Mouse (Mus musculus): ENCODE data around the gene Tbc1d10c.
A peak's percentile ranks its signal among the peaks of the same experiment; 100 is the strongest.

Tbc1d10c gene

DNA sequence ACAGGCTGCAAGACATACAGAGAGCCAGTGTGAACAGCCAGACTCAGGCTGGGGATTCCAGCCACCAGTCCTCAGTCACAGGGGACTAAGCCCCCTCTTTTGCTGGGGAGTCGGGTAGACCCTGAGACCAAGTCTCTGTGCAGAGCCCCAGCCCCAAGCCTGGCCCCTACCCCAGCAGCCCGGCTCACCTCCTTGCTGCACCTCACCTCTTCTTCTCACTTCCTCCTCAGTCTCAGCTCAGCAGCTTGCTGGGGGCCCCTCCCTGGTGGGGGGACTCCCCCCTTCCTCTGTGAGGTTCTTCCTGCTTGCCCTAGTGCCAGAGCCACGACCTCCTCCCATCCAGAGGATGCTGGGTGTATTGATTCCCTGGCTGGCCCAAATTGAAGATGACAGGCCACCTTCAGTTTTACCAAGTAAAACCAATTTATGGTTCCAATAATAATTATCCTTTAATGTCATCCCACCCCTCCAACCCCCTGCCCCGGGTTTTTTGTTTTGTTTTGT is at the start of gene Tbc1d10c:
Gene Tbc1d10c, minus strand, starts transcription at position 454 of the 504 bp plus-strand sequence.
- DNase-seq (ENCODE audit: low spot score) = no peak

DNA sequence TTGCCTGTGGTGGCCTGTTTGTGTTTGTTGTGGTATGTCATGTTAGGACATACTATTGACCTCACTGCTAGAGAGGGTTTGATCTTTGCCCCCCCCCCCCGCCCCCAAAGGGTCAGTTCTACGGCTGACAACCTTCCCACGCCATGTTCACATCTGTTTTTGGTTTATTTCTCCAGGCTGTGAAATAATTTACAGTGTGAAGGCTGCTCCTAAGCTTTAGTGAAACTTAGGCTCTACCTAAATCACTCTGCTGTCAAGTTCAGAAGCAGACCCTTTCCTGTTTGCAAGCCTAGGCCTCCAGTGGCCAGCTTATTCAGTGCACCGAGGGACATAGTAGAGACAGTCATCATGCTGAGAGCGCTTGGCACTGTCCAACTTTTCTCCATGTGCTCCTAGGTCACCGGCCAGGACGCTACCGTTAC is 49.2 kb upstream of the Tbc1d10c start:
- DNase-seq (ENCODE audit: low spot score) = no peak

GRCm38 (mm10) chr19:4234548-4234947 is 43.5 kb upstream of the Tbc1d10c start:
- DNase-seq (ENCODE audit: low spot score) = no peak

DNA sequence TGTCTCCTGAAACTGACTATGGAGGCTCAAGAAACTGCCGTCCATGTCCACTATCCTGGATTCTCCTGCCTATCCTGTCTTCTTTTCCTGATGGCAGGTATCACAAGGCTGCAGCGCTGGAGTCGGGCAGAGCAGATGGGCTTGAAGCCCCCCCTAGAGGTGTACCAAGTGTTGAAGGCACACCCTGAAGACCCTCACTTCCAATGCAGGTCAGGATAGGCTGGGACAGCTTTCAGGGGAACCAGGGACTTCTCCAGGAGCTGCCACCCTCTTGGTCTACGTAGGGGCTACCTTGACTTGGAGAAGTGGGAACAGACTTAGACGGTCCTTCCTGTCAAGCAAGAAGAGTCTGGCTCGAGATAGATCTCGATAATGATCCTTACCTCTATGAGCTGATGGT is 41.6 kb upstream of the Tbc1d10c start:
- DNase-seq (ENCODE audit: low spot score) = no peak

DNA sequence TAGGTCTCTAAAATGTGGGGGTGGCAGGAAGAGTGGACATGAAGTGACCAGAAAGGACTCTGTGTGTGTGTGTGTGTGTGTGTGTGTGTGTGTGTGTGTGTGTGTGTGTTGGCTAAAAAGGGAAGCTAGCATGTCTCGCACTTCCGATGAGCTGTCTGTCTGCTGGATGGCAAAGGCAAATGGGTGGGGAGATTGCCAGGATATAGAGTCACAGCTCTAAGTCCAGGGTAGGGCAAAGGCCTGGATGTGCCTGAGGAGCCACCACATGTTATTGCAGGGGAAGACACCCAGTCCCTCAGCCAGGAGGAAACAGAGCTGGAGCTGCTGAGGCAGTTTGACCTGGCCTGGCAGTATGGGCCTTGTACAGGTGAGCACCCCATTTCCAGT is 41.1 kb upstream of the Tbc1d10c start:
- peak; percentile 47 for DNase-seq (ENCODE audit: low spot score)

DNA sequence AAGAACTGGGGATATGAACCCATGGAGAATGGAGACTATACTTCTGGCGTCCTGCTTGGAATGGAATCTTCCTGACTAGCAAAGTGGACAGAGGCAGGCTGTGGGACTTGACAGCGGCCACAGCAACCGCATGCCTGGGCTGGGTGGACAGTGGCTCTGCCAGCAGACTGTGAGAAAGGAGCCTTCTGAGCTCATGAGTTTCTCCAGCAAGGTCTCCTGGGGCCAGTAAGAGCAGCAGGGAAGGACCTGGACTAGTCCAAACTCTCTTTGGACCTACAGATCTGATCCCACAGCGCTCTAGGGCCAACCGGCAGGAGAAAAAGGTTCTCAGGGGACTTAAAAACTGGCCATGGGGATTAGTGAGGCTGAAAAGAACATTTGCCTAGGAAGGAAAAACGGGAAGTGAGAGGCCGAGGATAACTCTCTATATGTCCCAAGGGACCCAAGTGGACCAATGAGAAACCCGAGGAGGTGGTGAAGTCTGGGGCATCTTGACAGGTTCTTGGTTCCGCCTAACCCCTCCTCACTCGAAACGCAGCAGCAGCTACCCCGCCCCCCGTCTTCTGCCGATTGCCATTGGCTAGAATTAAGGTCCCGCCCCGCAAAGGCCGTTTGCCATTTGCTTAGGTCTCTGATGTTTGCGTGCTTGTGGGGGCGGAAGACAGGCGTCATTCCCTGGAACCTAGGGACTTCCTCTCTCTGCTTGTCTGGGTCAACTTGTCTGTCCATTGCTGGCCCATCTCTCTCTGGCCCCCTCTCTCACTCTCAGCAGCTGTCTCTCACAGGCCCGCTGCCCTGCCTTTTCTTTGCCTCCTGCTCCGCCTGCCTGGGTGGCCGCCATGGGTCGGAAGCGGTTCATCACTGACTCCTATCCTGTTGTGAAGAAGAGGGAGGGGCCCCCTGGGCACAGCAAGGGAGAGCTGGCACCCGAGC is 40.4 kb upstream of the Tbc1d10c start, which contains the start of gene Pold4:
Gene Pold4, plus strand, starts transcription at position 647 of the 933 bp plus-strand sequence.
- peak; percentile 90 for DNase-seq (ENCODE audit: low spot score)

GRCm38 (mm10) chr19:4230415-4230814 is 39.3 kb upstream of the Tbc1d10c start:
- DNase-seq (ENCODE audit: low spot score) = no peak

DNA sequence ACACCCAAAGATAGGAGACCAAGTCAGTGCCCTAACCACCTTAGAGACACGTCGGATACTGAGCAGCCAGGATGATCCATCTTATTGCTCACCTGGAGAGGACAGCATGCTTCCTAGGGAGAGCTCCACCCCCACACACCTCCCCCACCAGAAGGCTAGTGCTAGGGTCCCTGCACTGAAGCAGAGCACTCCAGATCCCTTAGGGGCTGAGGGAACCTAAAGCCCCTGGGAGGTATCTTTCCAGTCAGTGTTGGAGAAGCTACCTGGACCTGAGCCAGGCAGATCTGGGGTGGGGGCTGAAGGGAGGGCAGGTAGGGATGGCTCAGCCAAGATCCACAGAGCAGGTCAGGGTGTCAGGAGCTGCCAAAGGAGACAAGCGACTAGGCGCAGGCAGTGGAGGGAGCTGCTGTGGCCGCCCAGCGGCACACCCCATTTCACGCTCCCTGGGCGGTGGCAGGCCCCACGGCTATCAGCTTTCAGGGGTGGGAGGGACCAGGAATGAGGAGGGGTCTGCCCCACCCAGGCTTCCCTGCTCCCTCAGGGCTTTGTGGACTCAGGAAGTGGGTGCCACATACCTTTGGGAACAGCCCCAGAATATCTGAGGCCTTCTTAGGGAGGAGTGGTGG is 38.5 kb upstream of the Tbc1d10c start:
- no peak for DNase-seq (ENCODE audit: low spot score)

GRCm38 (mm10) chr19:4228891-4229290 is 37.8 kb upstream of the Tbc1d10c start:
- no peak for DNase-seq (ENCODE audit: low spot score)

DNA sequence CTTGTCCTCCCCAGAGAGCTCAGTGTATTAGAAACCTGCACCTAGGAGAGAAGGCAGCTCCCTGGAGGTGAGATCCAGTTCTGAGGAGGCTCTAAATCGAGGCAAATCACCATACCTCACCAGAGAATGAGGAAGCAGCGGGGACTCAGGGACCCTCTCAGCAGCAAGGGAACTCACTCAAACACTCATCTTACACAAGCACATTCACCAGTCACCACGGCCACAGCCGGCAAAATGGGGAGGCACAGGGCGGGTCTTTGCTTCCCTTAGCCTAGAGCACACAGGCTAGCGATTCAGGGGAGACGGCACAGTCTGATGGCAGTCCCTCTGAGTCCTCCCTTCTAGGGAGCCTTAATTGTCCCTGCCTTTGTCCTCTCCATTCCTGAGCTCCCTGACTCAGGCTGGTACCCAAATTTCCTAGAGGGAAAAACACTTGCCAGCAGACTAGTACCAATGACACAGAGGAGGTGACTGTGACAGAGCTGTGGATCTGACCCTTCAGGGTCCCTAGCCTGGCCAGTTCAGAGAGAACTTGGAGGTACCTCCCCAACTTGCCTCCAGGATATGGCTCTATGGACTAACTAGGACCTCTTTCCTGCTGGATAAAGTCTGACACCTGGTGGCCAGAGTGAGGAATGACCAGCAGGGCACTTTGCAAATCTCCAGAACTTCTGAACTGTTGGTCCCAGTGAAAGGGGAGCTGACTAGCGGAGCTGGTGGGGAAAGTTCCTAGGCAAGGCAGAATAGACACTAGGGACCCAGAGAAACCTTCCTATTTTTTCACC is 37.0 kb upstream of the Tbc1d10c start:
- peak; percentile 80 for DNase-seq (ENCODE audit: low spot score)

- no peak for DNase-seq (ENCODE audit: low spot score)
Observed at GRCm38 (mm10) chr19:4227446-4227845, 36.4 kb upstream of the Tbc1d10c start.

GRCm38 (mm10) chr19:4226779-4227178 is 35.7 kb upstream of the Tbc1d10c start:
- DNase-seq (ENCODE audit: low spot score) = no peak

- peak; percentile 61 for DNase-seq (ENCODE audit: low spot score)
Observed at GRCm38 (mm10) chr19:4222165-4222564, 31.1 kb upstream of the Tbc1d10c start.

DNA sequence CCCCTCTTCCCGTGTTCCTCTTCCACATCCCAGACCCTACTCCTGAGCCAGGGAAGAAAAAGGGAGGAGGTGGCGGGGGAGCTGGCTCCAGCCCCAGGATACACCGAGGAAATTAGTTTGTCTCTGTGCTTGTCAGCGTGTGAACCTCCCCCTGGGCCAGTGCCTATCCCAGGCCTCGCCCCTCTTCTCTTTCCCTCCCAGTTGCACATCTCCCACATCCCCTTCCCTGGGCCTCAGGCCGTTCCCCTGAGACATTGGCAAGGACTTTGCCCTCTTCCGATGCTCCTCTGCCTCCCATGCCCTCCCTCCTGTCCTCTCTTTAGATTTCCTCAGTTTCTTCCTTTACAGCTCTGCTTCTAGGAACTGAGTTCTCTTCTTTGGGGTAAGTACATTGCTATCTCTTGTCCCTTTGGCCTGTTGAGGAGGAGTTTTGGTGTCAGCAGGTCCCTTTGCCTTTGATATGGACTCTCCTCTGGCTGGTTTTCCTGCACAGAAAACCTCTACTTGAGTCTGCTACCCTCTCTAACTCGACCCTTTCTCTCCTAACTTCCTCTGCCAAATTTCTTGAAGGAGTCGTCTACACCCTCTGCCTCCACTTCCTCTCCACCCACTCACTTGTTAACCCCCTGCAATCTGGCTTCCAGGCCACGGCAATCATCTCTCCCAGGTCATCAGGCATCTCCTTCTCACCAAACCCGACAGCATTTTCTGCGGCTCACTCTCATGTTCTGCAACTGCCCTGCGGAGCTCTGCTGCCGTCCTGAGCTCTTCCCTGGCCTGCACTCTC is 30.1 kb upstream of the Tbc1d10c start:
- peak; percentile 52 for DNase-seq (ENCODE audit: low spot score)

GRCm38 (mm10) chr19:4220416-4220815 is 29.3 kb upstream of the Tbc1d10c start:
- no peak for DNase-seq (ENCODE audit: low spot score)

DNA sequence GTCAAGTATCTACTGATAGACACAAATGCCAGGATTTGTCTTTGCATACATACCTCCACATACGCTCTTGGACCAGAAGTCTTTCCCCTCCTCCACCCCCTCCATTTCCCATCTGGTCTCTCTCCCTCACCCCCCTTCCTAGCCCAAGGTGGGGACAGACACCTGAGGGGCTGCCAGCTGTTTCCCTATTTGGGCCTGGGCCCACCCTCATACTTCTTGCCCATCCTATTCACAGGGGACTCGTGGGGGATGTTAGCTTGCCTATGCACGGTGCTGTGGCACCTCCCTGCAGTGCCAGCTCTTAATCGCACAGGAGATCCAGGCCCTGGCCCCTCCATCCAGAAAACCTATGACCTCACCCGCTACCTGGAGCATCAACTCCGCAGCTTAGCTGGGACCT is 28.9 kb upstream of the Tbc1d10c start:
- no peak for DNase-seq (ENCODE audit: low spot score)

- DNase-seq (ENCODE audit: low spot score) = no peak
Observed at GRCm38 (mm10) chr19:4218784-4219183, 27.7 kb upstream of the Tbc1d10c start.

GRCm38 (mm10) chr19:4218293-4218692 is 27.2 kb upstream of the Tbc1d10c start:
- no peak for DNase-seq (ENCODE audit: low spot score)

GRCm38 (mm10) chr19:4217855-4218254 is 26.8 kb upstream of the Tbc1d10c start:
- no peak for DNase-seq (ENCODE audit: low spot score)

DNA sequence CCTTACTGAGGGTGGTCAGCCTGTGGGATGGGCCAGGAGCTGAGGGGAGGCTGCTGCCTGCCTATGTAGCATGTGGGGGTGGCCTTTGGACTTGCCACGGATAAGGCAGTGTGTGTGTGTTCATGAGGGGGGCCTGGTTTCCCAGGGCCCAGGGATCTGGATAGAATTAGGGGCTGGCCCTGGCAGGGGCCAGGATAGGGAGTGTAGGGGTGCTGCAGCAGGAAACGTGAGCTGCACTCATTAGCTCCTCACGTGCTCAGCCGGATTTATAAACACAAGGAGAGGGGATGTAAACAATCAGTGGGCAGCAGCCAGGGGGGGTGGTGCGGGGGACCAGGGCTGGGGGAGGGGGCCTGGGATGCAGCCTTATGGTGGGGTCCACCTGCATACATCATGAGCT is 26.1 kb upstream of the Tbc1d10c start:
- no peak for DNase-seq (ENCODE audit: low spot score)

DNA sequence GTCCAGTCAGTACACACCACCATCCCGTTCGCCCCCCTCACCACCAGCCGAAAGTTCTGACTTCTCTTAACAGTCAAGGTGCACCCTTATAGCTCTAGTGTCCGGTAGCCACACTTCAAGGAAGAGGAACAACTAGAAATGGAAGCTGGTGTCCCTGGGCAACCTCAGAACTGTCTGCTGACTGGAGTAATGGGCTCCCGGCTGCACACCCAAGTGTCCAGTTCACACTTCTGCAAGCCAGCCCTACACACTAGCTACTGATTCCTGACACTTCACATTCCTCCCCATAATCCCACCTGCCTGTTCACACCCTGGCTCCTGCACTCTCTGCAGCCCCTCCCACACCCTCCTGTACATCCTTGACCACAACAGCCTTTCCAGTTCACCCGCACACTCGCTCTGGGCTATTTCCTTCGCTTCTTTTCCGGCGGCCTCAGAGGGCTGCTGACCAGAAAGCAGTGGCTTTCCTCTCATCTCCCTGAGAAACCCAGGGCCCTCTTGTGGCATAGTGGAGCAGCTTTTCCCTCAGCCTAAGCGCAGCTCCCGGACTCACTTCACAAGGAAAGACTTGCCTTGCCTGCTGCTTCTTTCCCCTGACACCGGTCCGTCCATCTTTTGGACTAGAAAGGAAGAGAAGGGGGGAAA is 25.1 kb upstream of the Tbc1d10c start:
- peak; percentile 49 for DNase-seq (ENCODE audit: low spot score)
